Mouse (Mus musculus): ENCODE measurements around the gene Vdr. TPM values are rescaled to one million over a fixed set of nuclear protein-coding genes. Genes with fewer than 3 reads are reported as not detected.

Vdr gene
- total RNA-seq (2014; rRNA removed) = under 0.01 and 0.09 TPM in 2 replicates
- polyA plus RNA-seq (2012; rRNA removed) = 0.04 TPM in 2 replicates

- WGBS = 97% methylated on average over 2 of the region's 2 CpGs
- no peak for TF ChIP-seq POLR2A (IDR thresholded peaks at IDR 0.05; ENCODE audit: extremely low read depth, insufficient read depth, low read length)
- TF ChIP-seq CTCF (IDR thresholded peaks at IDR 0.05; ENCODE audit: low read depth, low read length) = no peak
- Histone ChIP-seq H3K4me1 (ENCODE audit: control insufficient read depth, insufficient read depth, low read length) (peaks cover 7% of the 10 kb centered on the region), H3K36me3 (ENCODE audit: control insufficient read depth, insufficient read depth, low read length) (no peaks in the 10 kb centered on the region), H3K27ac (replicated peaks; ENCODE audit: insufficient read depth, low read depth, low read length) (no peak within 1 kb of the TSS), H3K9ac (ENCODE audit: low read depth, low read length) (no peak within 1 kb of the TSS), H3K79me2 (ENCODE audit: control insufficient read depth, insufficient read depth, low read length) (no peaks in the 10 kb centered on the region), H3K4me3 (ENCODE audit: insufficient read depth, low read depth, low read length) (no peak within 1 kb of the TSS), H3K27me3 (ENCODE audit: control insufficient read depth, insufficient read depth, low read length) (peaks cover 15% of the 10 kb centered on the region; the same call in 1 of the 2 replicates)
- DNase-seq (ENCODE audit: extremely low read depth, low read depth, low spot score) = no peak
These were observed at the start of gene Vdr for GRCm38 (mm10) chr15:97910530-97910929. Gene Vdr (minus strand): TSS chr15:97910630.

GRCm38 (mm10) chr15:97956416-97956815, 46.0 kb upstream of the Vdr start:
- H3K36me3 ChIP-seq (ENCODE audit: control insufficient read depth, insufficient read depth, low read length) = no peaks in the 10 kb centered on the region
- H3K27ac ChIP-seq (replicated peaks; ENCODE audit: insufficient read depth, low read depth, low read length) = no peak overlapping the region
- H3K4me3 ChIP-seq (ENCODE audit: insufficient read depth, low read depth, low read length) = no peak overlapping the region
- WGBS = 79% methylated on average over 11 of the region's 11 CpGs
- TF ChIP-seq CTCF (IDR thresholded peaks at IDR 0.05; ENCODE audit: low read depth, low read length) = no peak
- no peaks in the 10 kb centered on the region for H3K4me1 ChIP-seq (ENCODE audit: control insufficient read depth, insufficient read depth, low read length)
- no peaks in the 10 kb centered on the region for H3K79me2 ChIP-seq (ENCODE audit: control insufficient read depth, insufficient read depth, low read length)
- H3K27me3 ChIP-seq (ENCODE audit: control insufficient read depth, insufficient read depth, low read length) = no peaks in the 10 kb centered on the region
- no peak overlapping the region for H3K9ac ChIP-seq (ENCODE audit: low read depth, low read length)
- no peak for DNase-seq (ENCODE audit: extremely low read depth, low read depth, low spot score)

- DNase-seq (ENCODE audit: extremely low read depth, low read depth, low spot score) = no peak
- TF ChIP-seq POLR2A (IDR thresholded peaks at IDR 0.05; ENCODE audit: extremely low read depth, insufficient read depth, low read length) (no peak), CTCF (IDR thresholded peaks at IDR 0.05; ENCODE audit: low read depth, low read length) (no peak)
- Histone ChIP-seq H3K36me3 (ENCODE audit: control insufficient read depth, insufficient read depth, low read length) (no peaks in the 10 kb centered on the region), H3K4me1 (ENCODE audit: control insufficient read depth, insufficient read depth, low read length) (no peaks in the 10 kb centered on the region), H3K9ac (ENCODE audit: low read depth, low read length) (no peak overlapping the region), H3K4me3 (ENCODE audit: insufficient read depth, low read depth, low read length) (no peak overlapping the region), H3K27me3 (ENCODE audit: control insufficient read depth, insufficient read depth, low read length) (no peaks in the 10 kb centered on the region), H3K27ac (replicated peaks; ENCODE audit: insufficient read depth, low read depth, low read length) (no peak overlapping the region), H3K79me2 (ENCODE audit: control insufficient read depth, insufficient read depth, low read length) (no peaks in the 10 kb centered on the region)
- WGBS = 33% methylated on average over 4 of the region's 4 CpGs
These were observed 45.3 kb upstream of the Vdr start for GRCm38 (mm10) chr15:97955742-97956141.

- TF ChIP-seq CTCF (IDR thresholded peaks at IDR 0.05; ENCODE audit: low read depth, low read length) (no peak), POLR2A (IDR thresholded peaks at IDR 0.05; ENCODE audit: extremely low read depth, insufficient read depth, low read length) (no peak)
- Histone ChIP-seq H3K27ac (replicated peaks; ENCODE audit: insufficient read depth, low read depth, low read length) (no peak overlapping the region), H3K4me1 (ENCODE audit: control insufficient read depth, insufficient read depth, low read length) (no peaks in the 10 kb centered on the region), H3K36me3 (ENCODE audit: control insufficient read depth, insufficient read depth, low read length) (no peaks in the 10 kb centered on the region), H3K27me3 (ENCODE audit: control insufficient read depth, insufficient read depth, low read length) (no peaks in the 10 kb centered on the region), H3K9ac (ENCODE audit: low read depth, low read length) (no peak overlapping the region), H3K79me2 (ENCODE audit: control insufficient read depth, insufficient read depth, low read length) (no peaks in the 10 kb centered on the region), H3K4me3 (ENCODE audit: insufficient read depth, low read depth, low read length) (no peak overlapping the region)
- no peak for DNase-seq (ENCODE audit: extremely low read depth, low read depth, low spot score)
- 65% methylated on average over 1 of the region's 1 CpGs for WGBS
These were observed 44.9 kb upstream of the Vdr start for GRCm38 (mm10) chr15:97955286-97955685.

GRCm38 (mm10) chr15:97954671-97955070, 44.2 kb upstream of the Vdr start:
- 75% methylated on average over 8 of the region's 8 CpGs for WGBS

GRCm38 (mm10) chr15:97952889-97953189, 42.4 kb upstream of the Vdr start:
- Histone ChIP-seq H3K27ac (replicated peaks; ENCODE audit: insufficient read depth, low read depth, low read length) (no peak overlapping the region), H3K4me1 (ENCODE audit: control insufficient read depth, insufficient read depth, low read length) (no peaks in the 10 kb centered on the region), H3K79me2 (ENCODE audit: control insufficient read depth, insufficient read depth, low read length) (no peaks in the 10 kb centered on the region), H3K4me3 (ENCODE audit: insufficient read depth, low read depth, low read length) (no peak overlapping the region), H3K36me3 (ENCODE audit: control insufficient read depth, insufficient read depth, low read length) (no peaks in the 10 kb centered on the region), H3K9ac (ENCODE audit: low read depth, low read length) (no peak overlapping the region), H3K27me3 (ENCODE audit: control insufficient read depth, insufficient read depth, low read length) (0 out of 2 replicates have a peak, but pooled peaks cover 2% of the 10 kb centered on the region)
- TF ChIP-seq CTCF (IDR thresholded peaks at IDR 0.05; ENCODE audit: low read depth, low read length) = no peak
- TF ChIP-seq POLR2A (IDR thresholded peaks at IDR 0.05; ENCODE audit: extremely low read depth, insufficient read depth, low read length) = no peak
- 51% methylated on average over 4 of the region's 4 CpGs for WGBS
- no peak for DNase-seq (ENCODE audit: extremely low read depth, low read depth, low spot score)

More at GRCm38 (mm10) chr15:97954671-97955070, 44.2 kb upstream of the Vdr start:
- Histone ChIP-seq H3K79me2 (ENCODE audit: control insufficient read depth, insufficient read depth, low read length) (no peaks in the 10 kb centered on the region), H3K9ac (ENCODE audit: low read depth, low read length) (no peak overlapping the region), H3K27me3 (ENCODE audit: control insufficient read depth, insufficient read depth, low read length) (no peaks in the 10 kb centered on the region), H3K4me3 (ENCODE audit: insufficient read depth, low read depth, low read length) (no peak overlapping the region), H3K4me1 (ENCODE audit: control insufficient read depth, insufficient read depth, low read length) (no peaks in the 10 kb centered on the region), H3K27ac (replicated peaks; ENCODE audit: insufficient read depth, low read depth, low read length) (no peak overlapping the region), H3K36me3 (ENCODE audit: control insufficient read depth, insufficient read depth, low read length) (no peaks in the 10 kb centered on the region)
- DNase-seq (ENCODE audit: extremely low read depth, low read depth, low spot score) = no peak
- TF ChIP-seq CTCF (IDR thresholded peaks at IDR 0.05; ENCODE audit: low read depth, low read length) (no peak), POLR2A (IDR thresholded peaks at IDR 0.05; ENCODE audit: extremely low read depth, insufficient read depth, low read length) (no peak)
